ENCODE assay signal across 13 mouse cellular contexts in the genomic region with DNA sequence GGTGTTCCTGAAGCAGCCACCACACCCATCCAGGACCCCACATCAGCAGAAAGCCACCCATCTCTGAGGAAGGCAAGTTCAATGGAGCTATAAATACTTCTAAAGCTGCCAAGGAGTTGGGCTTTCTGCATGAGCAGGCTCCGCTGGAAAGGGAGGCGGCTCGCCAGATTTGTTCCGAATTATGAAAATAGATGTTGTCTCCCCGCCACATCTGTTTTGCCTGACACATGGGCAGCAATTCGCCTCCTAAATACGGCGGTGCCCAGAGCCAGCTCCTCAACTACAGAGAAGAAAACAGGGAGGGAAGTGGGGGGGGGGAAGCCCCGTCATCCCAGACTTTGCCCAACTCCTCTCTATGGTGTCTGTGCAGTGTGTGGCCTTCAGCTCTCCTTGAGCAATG. TPM values are rescaled to one million over a fixed set of nuclear protein-coding genes. Genes with fewer than 3 reads are reported as not detected.
DNase-seq lines count a peak whose midpoint lies in the region; ATAC-seq and TF ChIP-seq lines count a peak whose summit lies in the region.
"Had no signal": no experiment of that assay in that cellular context is flagged by ENCODE, and none has a peak within 500 bp of the region (broad histone marks: within the 10 kb centered on the region; RNA-seq: fewer than 3 reads in every experiment).

No protein-coding gene starts in this region.

- no peak for DNase-seq in embryonic facial prominence, embryonic 10.5 days (ENCODE audit: low spot score)
- DNase-seq in intestine, embryonic 14.5 days (ENCODE audit: low spot score), result no peak
- DNase-seq in limb, embryonic 10.5 days (ENCODE audit: low spot score), result no peak
- no peak for DNase-seq in urinary bladder, adult 18-20 months (ENCODE audit: low spot score in 2 of 2)
- DNase-seq: cerebellum, postnatal 36 days had no signal

- H3K4me3 ChIP-seq in embryonic facial prominence, embryonic 13.5 days, result no peak overlapping the region
- no peak overlapping the region for H3K4me3 ChIP-seq in embryonic facial prominence, embryonic 10.5 days
- H3K4me3 ChIP-seq in intestine, embryonic 14.5 days (ENCODE audit: low read depth, low read length), result no peak overlapping the region
- H3K4me3 ChIP-seq in intestine, postnatal 0 days (ENCODE audit: low read depth, low read length), result no peak overlapping the region
- H3K4me3 ChIP-seq in brown adipose tissue, adult 24 weeks (ENCODE audit: insufficient read depth, low read depth, low read length), result no peak overlapping the region
- no peak overlapping the region for H3K4me3 ChIP-seq in limb, embryonic 10.5 days
- H3K4me3 ChIP-seq: forebrain, embryonic 10.5 days; hindbrain, embryonic 15.5 days; neural tube, embryonic 13.5 days had no signal

- H3K36me3 ChIP-seq in embryonic facial prominence, embryonic 13.5 days, result no peaks in the 10 kb centered on the region
- H3K36me3 ChIP-seq in embryonic facial prominence, embryonic 10.5 days (replicated peaks), result no peaks in the 10 kb centered on the region
- H3K36me3 ChIP-seq in intestine, embryonic 14.5 days (ENCODE audit: control insufficient read depth, insufficient read depth, low read length), result no peaks in the 10 kb centered on the region
- H3K36me3 ChIP-seq in intestine, postnatal 0 days (ENCODE audit: control insufficient read depth, insufficient read depth), result no peaks in the 10 kb centered on the region
- no peaks in the 10 kb centered on the region for H3K36me3 ChIP-seq in limb, embryonic 10.5 days
- H3K36me3 ChIP-seq: forebrain, embryonic 10.5 days; hindbrain, embryonic 15.5 days; neural tube, embryonic 13.5 days had no signal

- WGBS in embryonic facial prominence, embryonic 13.5 days, result 19% methylated on average over 9 of the region's 9 CpGs
- WGBS in embryonic facial prominence, embryonic 10.5 days, result 84% methylated on average over 9 of the region's 9 CpGs
- WGBS in intestine, embryonic 14.5 days, result 62% methylated on average over 9 of the region's 9 CpGs
- WGBS in intestine, postnatal 0 days, result 58% methylated on average over 9 of the region's 9 CpGs
- 80% methylated on average over 9 of the region's 9 CpGs for WGBS in limb, embryonic 10.5 days

- peak overlapping the region; percentile 11; the same call in 1 of the 2 replicates for H3K4me2 ChIP-seq in embryonic facial prominence, embryonic 13.5 days
- H3K4me2 ChIP-seq in intestine, embryonic 14.5 days (ENCODE audit: low read length), result no peak overlapping the region
- no peak overlapping the region for H3K4me2 ChIP-seq in intestine, postnatal 0 days (replicated peaks; ENCODE audit: low read depth)
- H3K4me2 ChIP-seq: hindbrain, embryonic 15.5 days; neural tube, embryonic 13.5 days had no signal

- H3K9ac ChIP-seq in embryonic facial prominence, embryonic 13.5 days, result no peak overlapping the region
- H3K9ac ChIP-seq in intestine, embryonic 14.5 days (ENCODE audit: low read length), result peak overlapping the region; percentile 1; the same call in 1 of the 2 replicates
- H3K9ac ChIP-seq in intestine, postnatal 0 days (ENCODE audit: low read depth, low read length), result no peak overlapping the region
- H3K9ac ChIP-seq: hindbrain, embryonic 15.5 days; neural tube, embryonic 13.5 days had no signal

- ATAC-seq in embryonic facial prominence, embryonic 13.5 days (ENCODE audit: insufficient number of reproducible peaks, insufficient read depth, low FRiP score, low TSS enrichment, low read depth), result no peak
- ATAC-seq in intestine, embryonic 14.5 days (replicated peaks; ENCODE audit: low FRiP score, low TSS enrichment, low read depth), result no peak
- ATAC-seq in intestine, postnatal 0 days, result no peak
- ATAC-seq in CD4-positive, CD25-positive, alpha-beta regulatory T cell, adult 4 months, result no peak

- H3K27me3 ChIP-seq in embryonic facial prominence, embryonic 13.5 days, result no peaks in the 10 kb centered on the region
- peaks cover 15% of the 10 kb centered on the region for H3K27me3 ChIP-seq in embryonic facial prominence, embryonic 10.5 days (replicated peaks; ENCODE audit: low read depth, poor library complexity, severe bottlenecking)
- no peaks in the 10 kb centered on the region for H3K27me3 ChIP-seq in intestine, embryonic 14.5 days (replicated peaks; ENCODE audit: control insufficient read depth, insufficient read depth, low read length)
- H3K27me3 ChIP-seq in intestine, postnatal 0 days (replicated peaks; ENCODE audit: control insufficient read depth, insufficient read depth, low read length), result no peaks in the 10 kb centered on the region
- peaks cover 35% of the 10 kb centered on the region for H3K27me3 ChIP-seq in limb, embryonic 10.5 days (ENCODE audit: low read depth, poor library complexity, severe bottlenecking)
- H3K27me3 ChIP-seq: hindbrain, embryonic 15.5 days; neural tube, embryonic 13.5 days had no signal

- peak overlapping the region; percentile 39; the same call in 1 of the 2 replicates for H3K27ac ChIP-seq in embryonic facial prominence, embryonic 13.5 days
- H3K27ac ChIP-seq in embryonic facial prominence, embryonic 10.5 days (replicated peaks), result no peak overlapping the region
- no peak overlapping the region for H3K27ac ChIP-seq in intestine, embryonic 14.5 days (ENCODE audit: low read depth)
- no peak overlapping the region for H3K27ac ChIP-seq in intestine, postnatal 0 days (ENCODE audit: low read depth, low read length)
- peak overlapping the region; percentile 42 for H3K27ac ChIP-seq in brown adipose tissue, adult 24 weeks (replicated peaks; ENCODE audit: low read depth, low read length)
- H3K27ac ChIP-seq in limb, embryonic 10.5 days, result 0 out of 2 replicates have a peak overlapping the region, but pooled peaks have one; percentile 32
- H3K27ac ChIP-seq: forebrain, embryonic 10.5 days; hindbrain, embryonic 15.5 days; macrophage had no signal

- no peaks in the 10 kb centered on the region for H3K9me3 ChIP-seq in embryonic facial prominence, embryonic 13.5 days
- H3K9me3 ChIP-seq in embryonic facial prominence, embryonic 10.5 days, result no peaks in the 10 kb centered on the region
- H3K9me3 ChIP-seq in intestine, embryonic 14.5 days (ENCODE audit: control insufficient read depth, low read length), result no peaks in the 10 kb centered on the region
- no peaks in the 10 kb centered on the region for H3K9me3 ChIP-seq in intestine, postnatal 0 days (ENCODE audit: control insufficient read depth)
- no peaks in the 10 kb centered on the region for H3K9me3 ChIP-seq in limb, embryonic 10.5 days (replicated peaks)
- H3K9me3 ChIP-seq: forebrain, embryonic 10.5 days; hindbrain, embryonic 15.5 days; neural tube, embryonic 13.5 days had no signal

- H3K4me1 ChIP-seq in embryonic facial prominence, embryonic 13.5 days, result peaks cover 97% of the 10 kb centered on the region
- peaks cover 93% of the 10 kb centered on the region for H3K4me1 ChIP-seq in embryonic facial prominence, embryonic 10.5 days
- peaks cover 92% of the 10 kb centered on the region for H3K4me1 ChIP-seq in intestine, embryonic 14.5 days (replicated peaks; ENCODE audit: control insufficient read depth, insufficient read depth, low read length)
- H3K4me1 ChIP-seq in intestine, postnatal 0 days (replicated peaks; ENCODE audit: control insufficient read depth, insufficient read depth, low read length), result peaks cover 15% of the 10 kb centered on the region
- peaks cover 24% of the 10 kb centered on the region for H3K4me1 ChIP-seq in brown adipose tissue, adult 24 weeks (ENCODE audit: control insufficient read depth, insufficient read depth, insufficient read length, low read length)
- H3K4me1 ChIP-seq in limb, embryonic 10.5 days, result peaks cover 95% of the 10 kb centered on the region

- no peak for TF ChIP-seq CTCF in intestine, postnatal 0 days (IDR thresholded peaks at IDR 0.05; ENCODE audit: low read depth)

RNA-seq across cellular contexts. Expression of a gene that starts 24.7 kb away (rescaled TPM):
- polyA plus RNA-seq in embryonic facial prominence, embryonic 13.5 days (2015; fragmentation: Nextera tagmentation; extraction: Ambion mirVana), result 6.3 and 7.3 TPM in 2 replicates
- 1.4 and 2.1 TPM in 2 replicates for polyA plus RNA-seq in embryonic facial prominence, embryonic 10.5 days (2016; fragmentation: Nextera tagmentation; extraction: Ambion mirVana)
- polyA plus RNA-seq in intestine, embryonic 14.5 days (2014; fragmentation: Nextera tagmentation; extraction: Ambion mirVana), result 10.4 and 12.0 TPM in 2 replicates
- 5.9 and 6.4 TPM in 2 replicates for polyA plus RNA-seq in intestine, postnatal 0 days (2015; fragmentation: Nextera tagmentation; extraction: Ambion mirVana)
- 108 and 141 TPM in 2 replicates for polyA plus RNA-seq in brown adipose tissue, adult 24 weeks (2012; ENCODE audit: insufficient read depth, insufficient read length, missing spikeins)
- polyA plus RNA-seq in limb, embryonic 10.5 days (2016; fragmentation: Nextera tagmentation; extraction: Ambion mirVana), result 1.1 and 2.0 TPM in 2 replicates
- polyA plus RNA-seq in CD4-positive, CD25-positive, alpha-beta regulatory T cell, adult 4 months (2017; shearing (Covaris generic)), result 10 to 100 TPM; 10.4 to 12.7 TPM

RNA-seq across cellular contexts. Expression of a gene that starts 33.0 kb away (rescaled TPM):
- 0.13 TPM in 1 of 2 replicates, not detected in the other for polyA plus RNA-seq in embryonic facial prominence, embryonic 13.5 days (2015; fragmentation: Nextera tagmentation; extraction: Ambion mirVana)
- polyA plus RNA-seq in embryonic facial prominence, embryonic 10.5 days (2016; fragmentation: Nextera tagmentation; extraction: Ambion mirVana), result not detected in 2 replicates
- 0.65 and 0.90 TPM in 2 replicates for polyA plus RNA-seq in intestine, embryonic 14.5 days (2014; fragmentation: Nextera tagmentation; extraction: Ambion mirVana)
- polyA plus RNA-seq in intestine, postnatal 0 days (2015; fragmentation: Nextera tagmentation; extraction: Ambion mirVana), result 13.9 and 14.0 TPM in 2 replicates
- polyA plus RNA-seq in brown adipose tissue, adult 24 weeks (2012; ENCODE audit: insufficient read depth, insufficient read length, missing spikeins), result 1.6 TPM in 1 of 2 replicates, not detected in the other
- polyA plus RNA-seq in limb, embryonic 10.5 days (2016; fragmentation: Nextera tagmentation; extraction: Ambion mirVana), result not detected in 2 replicates
- 100 to 1,000 TPM in 1 of 2 experiments, 10 to 100 TPM in 1; 85.2 to 140 TPM for polyA plus RNA-seq in CD4-positive, CD25-positive, alpha-beta regulatory T cell, adult 4 months (2017; shearing (Covaris generic))
- polyA plus RNA-seq: forebrain, embryonic 10.5 days had no signal

Comparison
In these comparisons a context has a peak if more than half of its experiments do, and no peak if none do; other contexts are left out.
1. H3K27ac ChIP-seq: peak in embryonic facial prominence, embryonic 13.5 days (single experiment), brown adipose tissue, adult 24 weeks (single experiment) and limb, embryonic 10.5 days (single experiment); none in embryonic facial prominence, embryonic 10.5 days (single experiment), intestine, embryonic 14.5 days (single experiment) and intestine, postnatal 0 days (single experiment).